Mouse (Mus musculus) gastrocnemius, adult 2 months (tissue): ENCODE data around the gene Smim13. TPM values are rescaled to one million over a fixed set of nuclear protein-coding genes. Genes with fewer than 3 reads are reported as not detected.

Experiments used
- DNase-seq: peaks from one replicate; pipeline ENCODE4 v3.0.0; 2022
- H3K27ac ChIP-seq: fragments of 200-600 bp; 2 replicates; pipeline ENCODE4 v1.8.1; 2022; ENCODE audit warnings: mild to moderate bottlenecking
- H3K4me3 ChIP-seq: fragments of 200-600 bp; 2 replicates; pipeline ENCODE4 v1.8.1; 2022; ENCODE audit warnings: mild to moderate bottlenecking, moderate library complexity
- CTCF ChIP-seq: fragments of 200-600 bp; IDR thresholded peaks from 2 replicates; pipeline ENCODE4 v1.8.1; 2022; ENCODE audit warnings: antibody characterized with exemption, mild to moderate bottlenecking, moderate library complexity
- intact Hi-C: fragments of 180-260 bp; cut with DNase I; formaldehyde crosslinking; loops from one replicate; pipeline ENCODE4 v1.15.1; 2025
- total RNA-seq, 2 experiments: library from RNA; stranded (reverse); gene quantifications; 2 replicates each; pipeline ENCODE4 v1.2.3; 2021

Smim13 gene
- total RNA-seq, 2 experiments from 2014 or later: 37.7 to 42.7 TPM

DNA sequence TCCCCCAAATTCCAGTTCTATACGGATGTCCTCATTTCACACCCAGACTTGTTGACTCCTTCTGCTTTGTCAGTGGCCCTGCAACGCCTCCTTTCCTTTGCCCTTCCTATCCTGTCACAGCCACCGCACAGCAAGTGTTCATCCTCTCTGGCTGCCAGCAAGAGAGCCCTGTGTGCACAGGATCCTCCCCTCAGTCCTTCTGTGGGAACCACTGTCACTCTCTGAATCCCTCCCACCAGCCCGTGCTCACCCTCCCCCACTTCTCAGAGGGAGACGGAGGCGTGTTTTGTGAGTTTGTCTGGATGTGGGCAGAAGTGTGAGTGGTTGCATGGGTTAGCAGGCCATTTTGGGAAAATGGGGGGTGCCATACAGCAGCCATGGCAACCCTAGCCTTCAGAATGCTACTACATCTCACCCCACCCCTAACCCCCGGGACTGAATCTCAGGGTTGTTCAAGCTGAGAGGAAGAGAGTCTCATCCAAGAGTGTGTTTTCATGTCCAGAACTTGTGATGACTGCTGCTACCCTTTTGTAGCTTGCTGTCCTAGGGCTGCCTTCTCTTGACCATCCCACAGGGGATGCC, 18.3 kb downstream of the Smim13 start:
- intact Hi-C loops: no loop called here
- TF ChIP-seq CTCF: no peak
- no peak overlapping the region for H3K4me3 ChIP-seq
- DNase-seq: no peak
- H3K27ac ChIP-seq: no peak overlapping the region

- Histone ChIP-seq H3K4me3 (no peak within 1 kb of the TSS), H3K27ac (no peak within 1 kb of the TSS)
- no peak for DNase-seq
- no peak for TF ChIP-seq CTCF
- intact Hi-C loops: no loop called here
Measured at GRCm38 (mm10) chr13:41273927-41274650, 24.4 kb downstream of the Smim13 start, which contains the start of gene Gm17364. Gene Gm17364 (minus strand): TSS chr13:41273977.

GRCm38 (mm10) chr13:41280696-41281095, 31.1 kb downstream of the Smim13 start:
- intact Hi-C loops: loop anchor here (5.0 kb wide), 1 partner anchor 352 kb away; no protein-coding TSS in a partner anchor
- no peak overlapping the region for H3K27ac ChIP-seq

GRCm38 (mm10) chr13:41283256-41283655, 33.6 kb downstream of the Smim13 start:
- peak; percentile 80 for TF ChIP-seq CTCF
- H3K4me3 ChIP-seq: no peak overlapping the region
- intact Hi-C loops: loop anchor here (1.0 to 5.0 kb wide), 2 partner anchors 289 to 349 kb away; no protein-coding TSS in a partner anchor
- DNase-seq: peak; percentile 70
- H3K27ac ChIP-seq: no peak overlapping the region

More at GRCm38 (mm10) chr13:41280696-41281095, 31.1 kb downstream of the Smim13 start:
- TF ChIP-seq CTCF: no peak
- no peak overlapping the region for H3K4me3 ChIP-seq
- DNase-seq: no peak

DNA sequence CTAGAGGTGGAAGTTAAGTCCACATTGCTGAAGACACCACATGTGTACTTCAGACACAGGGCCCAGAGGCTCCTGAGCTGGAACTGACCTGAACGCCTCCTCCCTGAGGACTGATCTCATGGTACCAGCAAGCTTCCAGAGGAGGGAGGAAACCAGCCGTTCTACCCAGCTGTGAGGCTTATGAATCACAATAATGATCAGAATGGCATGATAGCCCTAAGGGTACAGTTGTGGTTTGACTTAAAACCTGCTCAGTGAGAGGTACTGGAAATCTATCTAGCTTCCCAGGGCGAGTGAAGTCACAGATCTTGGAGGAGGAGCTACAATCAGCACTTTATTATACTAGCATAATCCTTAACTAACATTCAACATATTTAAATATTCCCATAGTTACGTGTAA, 35.8 kb downstream of the Smim13 start:
- no peak for DNase-seq
- TF ChIP-seq CTCF: no peak
- no peak overlapping the region for H3K27ac ChIP-seq
- no peak overlapping the region for H3K4me3 ChIP-seq
- intact Hi-C loops: no loop called here

DNA sequence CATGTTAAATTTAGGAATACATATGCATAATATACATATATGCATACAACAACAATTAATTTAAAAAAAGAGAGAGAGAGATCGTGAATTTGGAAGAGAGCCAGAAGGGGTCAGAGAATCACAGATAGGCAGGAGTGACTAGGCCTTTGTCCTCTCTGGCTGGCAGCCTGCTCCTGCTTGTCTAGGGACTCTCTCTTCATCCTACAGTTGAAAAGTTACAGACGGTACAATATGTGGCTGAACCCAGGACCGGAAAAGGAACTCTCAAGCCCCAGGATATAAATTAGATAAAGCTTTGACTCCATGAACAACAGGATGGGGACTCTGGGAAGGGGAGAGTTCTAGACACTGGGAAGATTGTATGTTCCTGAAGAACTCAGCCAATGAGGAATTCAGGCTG, 36.6 kb downstream of the Smim13 start:
- Histone ChIP-seq H3K27ac (no peak overlapping the region), H3K4me3 (no peak overlapping the region)
- intact Hi-C loops: no loop called here
- DNase-seq: no peak
- TF ChIP-seq CTCF: no peak

GRCm38 (mm10) chr13:41291466-41291974, 41.9 kb downstream of the Smim13 start:
- intact Hi-C loops: no loop called here
- Histone ChIP-seq H3K27ac (no peak overlapping the region), H3K4me3 (no peak overlapping the region)
- TF ChIP-seq CTCF: no peak
- no peak for DNase-seq

DNA sequence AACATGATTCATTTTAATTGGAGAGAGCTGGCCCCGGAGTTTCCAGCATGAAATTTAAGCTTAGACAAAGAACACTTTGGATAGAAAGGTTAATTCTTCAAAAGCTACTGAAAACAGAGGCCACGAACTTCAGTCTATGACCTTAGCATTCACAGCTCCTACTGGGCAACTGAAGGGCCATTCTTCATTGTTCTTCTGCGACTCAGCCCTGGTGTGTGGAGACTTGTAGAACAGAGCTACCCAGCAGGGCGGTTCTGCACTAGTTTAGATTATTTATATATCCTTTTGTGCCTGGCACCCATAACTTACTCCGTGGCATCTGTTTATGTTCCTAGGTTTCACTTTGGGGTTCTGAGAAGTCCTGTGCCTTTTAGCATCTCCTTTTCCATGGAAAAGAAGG, 44.0 kb downstream of the Smim13 start:
- intact Hi-C loops: no loop called here
- DNase-seq: no peak
- TF ChIP-seq CTCF: no peak
- Histone ChIP-seq H3K4me3 (no peak overlapping the region), H3K27ac (no peak overlapping the region)

GRCm38 (mm10) chr13:41295886-41296285, 46.2 kb downstream of the Smim13 start:
- H3K4me3 ChIP-seq: peak overlapping the region; percentile 29; the same call in 1 of the 2 replicates
- peak overlapping the region; percentile 74 for H3K27ac ChIP-seq
- intact Hi-C loops: no loop called here
- no peak for DNase-seq
- TF ChIP-seq CTCF: no peak

DNA sequence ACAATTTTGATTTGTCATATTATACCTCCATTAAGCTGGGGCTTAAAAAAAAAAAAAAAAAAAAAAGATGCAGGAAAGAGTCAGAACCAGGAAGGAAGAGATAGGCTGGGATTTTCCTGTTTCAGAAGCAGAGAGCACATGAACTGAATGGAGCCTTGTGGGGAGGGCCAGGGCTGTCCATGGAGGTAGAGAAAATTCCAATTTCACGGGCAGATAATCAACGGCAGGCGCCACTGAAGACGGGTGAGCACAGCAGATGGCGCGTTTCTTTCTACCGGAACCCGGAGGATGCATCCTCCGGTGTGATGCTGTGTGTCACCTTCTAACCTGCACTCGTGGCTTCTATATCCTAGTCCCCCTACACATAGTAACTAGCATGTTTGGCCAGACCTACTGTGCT, 46.8 kb downstream of the Smim13 start:
- Histone ChIP-seq H3K27ac (peak overlapping the region; percentile 74), H3K4me3 (no peak overlapping the region)
- no peak for TF ChIP-seq CTCF
- DNase-seq: no peak
- intact Hi-C loops: no loop called here

DNA sequence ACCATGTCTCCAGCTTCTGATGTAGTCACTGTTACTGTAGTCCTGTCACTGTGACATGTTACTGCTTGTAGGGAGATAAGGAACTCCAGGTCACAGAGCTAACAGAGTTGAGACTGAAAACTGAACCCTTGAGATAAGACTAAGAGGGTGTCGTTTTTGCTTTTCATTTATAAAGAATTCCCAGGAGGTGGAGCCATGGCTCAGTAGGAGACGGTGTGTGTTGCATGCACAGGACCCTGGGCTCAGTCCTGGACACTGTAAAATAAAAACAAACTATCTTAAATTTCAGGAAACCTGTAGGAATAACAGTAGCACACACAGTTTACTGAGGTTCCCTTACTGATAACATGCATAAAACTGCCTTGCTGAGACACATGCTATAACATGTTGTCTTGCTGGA, 48.9 kb downstream of the Smim13 start:
- intact Hi-C loops: no loop called here
- Histone ChIP-seq H3K27ac (no peak overlapping the region), H3K4me3 (no peak overlapping the region)
- TF ChIP-seq CTCF: no peak; the same call in 1 of the 2 replicates
- DNase-seq: no peak

DNA sequence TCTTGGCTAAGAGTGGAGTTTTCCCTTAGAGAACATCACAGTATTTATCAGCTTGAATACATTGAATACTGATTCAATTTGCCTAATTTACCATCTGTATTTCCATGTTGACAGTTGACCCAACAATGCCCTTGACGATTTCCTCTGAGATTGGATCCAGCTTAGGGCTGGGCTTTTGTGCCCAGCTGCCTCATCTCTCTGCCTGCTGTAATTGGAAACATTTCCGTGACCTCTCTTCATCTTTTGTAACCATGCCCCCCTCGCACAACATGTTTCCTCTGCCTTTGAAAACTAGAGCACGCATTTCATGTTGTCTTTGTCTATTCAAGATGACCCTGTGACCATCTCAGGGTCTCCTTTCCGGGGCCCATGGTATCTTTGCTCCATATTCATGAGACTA, 49.4 kb downstream of the Smim13 start:
- intact Hi-C loops: no loop called here
- Histone ChIP-seq H3K27ac (no peak overlapping the region), H3K4me3 (no peak overlapping the region)
- no peak for TF ChIP-seq CTCF
- DNase-seq: no peak

DNA sequence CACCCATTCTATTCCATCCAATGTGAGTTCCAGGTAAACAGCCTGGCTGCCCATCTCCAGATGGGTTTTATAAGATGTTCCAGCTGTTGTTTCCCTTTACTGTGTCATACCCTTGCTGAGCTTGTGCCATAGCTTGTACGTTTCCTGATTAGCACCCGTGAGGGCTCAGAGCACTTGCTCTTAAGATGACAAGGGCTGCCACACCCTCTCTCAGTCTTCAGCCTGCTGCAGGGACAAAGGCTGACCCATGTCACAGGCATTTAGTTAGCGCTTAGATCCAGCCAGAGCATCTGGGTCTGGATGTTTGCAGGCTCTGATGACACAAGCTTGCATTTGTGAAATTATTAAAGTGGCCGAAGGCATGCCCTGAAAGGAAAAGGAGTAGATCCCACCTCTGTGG, 50.4 kb downstream of the Smim13 start:
- H3K27ac ChIP-seq: no peak overlapping the region
- no peak for DNase-seq
- intact Hi-C loops: loop anchor here (5.0 to 10.0 kb wide), 2 partner anchors 155 to 332 kb away; no protein-coding TSS in a partner anchor
- TF ChIP-seq CTCF: no peak
- no peak overlapping the region for H3K4me3 ChIP-seq
